Mouse (Mus musculus) ovary, adult 10 weeks (tissue): Measurements from ENCODE around the gene Vmn1r63. TPM values are rescaled to one million over a fixed set of nuclear protein-coding genes. Genes with fewer than 3 reads are reported as not detected.

Experiments
- polyA plus RNA-seq: library from polyadenylated mRNA; stranded (reverse); fragments of 350-450 nt; fragmentation: Illumina TruSeq; extraction: RNeasy Lipid Tissue Mini Kit (QIAGEN cat#74804); gene quantifications from one replicate; pipeline ENCODE4 v1.2.3, GENCODE M21; 2014

Vmn1r63 gene
- polyA plus RNA-seq = not detected

GRCm38 (mm10) chr7:5805345-5805744, at the start of gene Vmn1r63:
Vmn1r63 (minus strand) TSS chr7:5805445.

Other genes with a start within 250 kb of the Vmn1r63 start
- not detected for gene Vmn1r61, start 192.2 kb downstream of the Vmn1r63 start, polyA plus RNA-seq
- not detected for gene Vmn1r62, start 131.8 kb downstream of the Vmn1r63 start, polyA plus RNA-seq
- gene Vmn1r64, start 79.1 kb upstream of the Vmn1r63 start, polyA plus RNA-seq = not detected
- not detected for gene Vmn1r65, start 205.6 kb upstream of the Vmn1r63 start, polyA plus RNA-seq
- 2.6 TPM for gene Nlrp4c, start 239.7 kb upstream of the Vmn1r63 start, polyA plus RNA-seq